Mouse (Mus musculus): ENCODE measurements around the gene Clic4. TPM values are rescaled to one million over a fixed set of nuclear protein-coding genes. Genes with fewer than 3 reads are reported as not detected.

Gene Clic4
- polyA plus RNA-seq, 1 experiment = not detected

GRCm38 (mm10) chr4:135236658-135237057 lies 36.0 kb downstream of the Clic4 start:
- no peak overlapping the region for H3K4me3 ChIP-seq (ENCODE audit: insufficient read depth, low read depth, low read length)
- no peak for TF ChIP-seq CTCF (IDR thresholded peaks at IDR 0.05; ENCODE audit: insufficient read depth, low read depth, low read length)
- TF ChIP-seq POLR2A (IDR thresholded peaks at IDR 0.05; ENCODE audit: insufficient read depth, low read depth, low read length) = no peak
- 60% methylated on average over 4 of the region's 4 CpGs for WGBS

GRCm38 (mm10) chr4:135235546-135235945 lies 37.1 kb downstream of the Clic4 start:
- no peak for TF ChIP-seq POLR2A (IDR thresholded peaks at IDR 0.05; ENCODE audit: insufficient read depth, low read depth, low read length)
- no peak for TF ChIP-seq CTCF (IDR thresholded peaks at IDR 0.05; ENCODE audit: insufficient read depth, low read depth, low read length)
- H3K27ac ChIP-seq (ENCODE audit: insufficient read depth, low read depth, low read length) = no peak overlapping the region
- peaks cover 33% of the 10 kb centered on the region for H3K4me1 ChIP-seq (ENCODE audit: control insufficient read depth, insufficient read depth, low read length)
- no peak overlapping the region for H3K4me3 ChIP-seq (ENCODE audit: insufficient read depth, low read depth, low read length)
- 45% methylated on average over 8 of the region's 8 CpGs for WGBS

More at GRCm38 (mm10) chr4:135236658-135237057, 36.0 kb downstream of the Clic4 start:
- Histone ChIP-seq H3K27ac (ENCODE audit: insufficient read depth, low read depth, low read length) (no peak overlapping the region), H3K4me1 (ENCODE audit: control insufficient read depth, insufficient read depth, low read length) (peaks cover 29% of the 10 kb centered on the region)

DNA sequence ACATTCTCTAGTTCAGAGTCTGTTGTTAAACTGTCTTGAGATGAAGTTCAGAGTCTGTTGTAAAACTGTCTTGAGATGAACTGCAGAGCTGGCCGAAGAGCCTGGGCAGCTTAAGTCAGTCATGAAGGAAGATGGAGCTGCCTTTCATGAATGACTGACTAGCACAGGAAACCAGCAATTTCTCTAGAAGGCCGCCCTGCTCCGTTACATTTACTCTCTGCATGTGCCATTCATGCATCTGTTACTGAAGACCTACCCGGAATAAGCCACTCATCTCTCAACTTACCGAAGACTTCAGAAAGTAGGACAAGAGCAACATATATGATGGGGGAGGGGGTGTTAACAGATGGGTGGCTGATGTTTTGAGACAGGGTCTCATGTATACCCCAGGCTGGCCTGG lies 40.1 kb downstream of the Clic4 start:
- Histone ChIP-seq H3K27ac (ENCODE audit: insufficient read depth, low read depth, low read length) (no peak overlapping the region), H3K4me1 (ENCODE audit: control insufficient read depth, insufficient read depth, low read length) (peaks cover 21% of the 10 kb centered on the region), H3K4me3 (ENCODE audit: insufficient read depth, low read depth, low read length) (no peak overlapping the region)
- 74% methylated on average over 5 of the region's 5 CpGs for WGBS
- no peak for TF ChIP-seq CTCF (IDR thresholded peaks at IDR 0.05; ENCODE audit: insufficient read depth, low read depth, low read length)
- no peak for TF ChIP-seq POLR2A (IDR thresholded peaks at IDR 0.05; ENCODE audit: insufficient read depth, low read depth, low read length)

- Histone ChIP-seq H3K27ac (ENCODE audit: insufficient read depth, low read depth, low read length) (no peak overlapping the region), H3K4me1 (ENCODE audit: control insufficient read depth, insufficient read depth, low read length) (peaks cover 21% of the 10 kb centered on the region), H3K4me3 (ENCODE audit: insufficient read depth, low read depth, low read length) (no peak overlapping the region)
- TF ChIP-seq POLR2A (IDR thresholded peaks at IDR 0.05; ENCODE audit: insufficient read depth, low read depth, low read length) = no peak
- TF ChIP-seq CTCF (IDR thresholded peaks at IDR 0.05; ENCODE audit: insufficient read depth, low read depth, low read length) = no peak
- WGBS = 76% methylated on average over 5 of the region's 5 CpGs
Observed at GRCm38 (mm10) chr4:135231543-135231942, 41.1 kb downstream of the Clic4 start.

DNA sequence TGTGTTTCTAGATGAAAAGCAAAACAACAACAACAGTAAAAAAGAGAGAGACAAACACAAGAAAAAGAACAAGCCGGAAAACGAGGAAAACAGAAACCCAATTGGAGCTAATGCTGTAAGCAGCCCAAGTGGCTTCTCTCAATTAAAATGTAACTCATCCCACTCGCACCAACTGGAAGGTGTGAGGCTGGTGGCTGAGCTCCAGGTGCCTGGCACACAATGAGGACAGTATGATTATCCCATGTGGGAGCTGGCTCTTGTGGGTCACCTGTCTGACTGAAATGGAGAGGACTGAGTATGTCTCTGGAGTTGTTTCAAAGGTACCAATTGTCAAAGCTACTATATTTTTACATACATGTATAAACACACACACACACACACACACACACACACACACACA lies 41.5 kb downstream of the Clic4 start:
- TF ChIP-seq CTCF (IDR thresholded peaks at IDR 0.05; ENCODE audit: insufficient read depth, low read depth, low read length) (no peak), POLR2A (IDR thresholded peaks at IDR 0.05; ENCODE audit: insufficient read depth, low read depth, low read length) (no peak)
- H3K4me3 ChIP-seq (ENCODE audit: insufficient read depth, low read depth, low read length) = no peak overlapping the region
- H3K4me1 ChIP-seq (ENCODE audit: control insufficient read depth, insufficient read depth, low read length) = peaks cover 23% of the 10 kb centered on the region
- whole genome bisulfite sequencing = 59% methylated on average over 3 of the region's 3 CpGs
- peak overlapping the region; percentile 21; the same call in 1 of the 2 replicates for H3K27ac ChIP-seq (ENCODE audit: insufficient read depth, low read depth, low read length)

DNA sequence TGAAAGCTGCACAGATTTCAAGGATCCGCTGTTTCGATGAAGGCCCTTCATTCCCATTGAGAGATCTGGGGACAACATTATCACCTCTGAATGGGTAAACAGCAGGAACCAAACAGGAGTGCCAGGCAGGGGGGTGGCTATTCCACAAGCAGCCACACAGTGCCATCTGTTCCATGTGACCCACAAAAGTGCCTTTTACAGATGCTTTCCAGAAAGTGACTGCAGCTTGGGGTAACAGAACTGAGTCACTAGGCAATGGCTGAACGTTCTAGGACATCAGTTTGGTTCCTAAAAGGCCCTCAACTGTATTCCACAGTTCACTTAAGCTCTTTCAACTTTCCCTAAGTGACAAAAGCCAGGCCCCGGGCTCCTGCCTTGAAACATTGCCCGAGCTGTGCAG lies 42.0 kb downstream of the Clic4 start:
- 53% methylated on average over 5 of the region's 5 CpGs for WGBS

GRCm38 (mm10) chr4:135229871-135230270 lies 42.7 kb downstream of the Clic4 start:
- Histone ChIP-seq H3K4me1 (ENCODE audit: control insufficient read depth, insufficient read depth, low read length) (peaks cover 22% of the 10 kb centered on the region; the same call in 1 of the 2 replicates), H3K27ac (ENCODE audit: insufficient read depth, low read depth, low read length) (no peak overlapping the region), H3K4me3 (ENCODE audit: insufficient read depth, low read depth, low read length) (no peak overlapping the region)
- WGBS = 33% methylated on average over 4 of the region's 4 CpGs
- TF ChIP-seq CTCF (IDR thresholded peaks at IDR 0.05; ENCODE audit: insufficient read depth, low read depth, low read length) (no peak), POLR2A (IDR thresholded peaks at IDR 0.05; ENCODE audit: insufficient read depth, low read depth, low read length) (no peak)

More for the DNA sequence above, 42.0 kb downstream of the Clic4 start:
- H3K27ac ChIP-seq (ENCODE audit: insufficient read depth, low read depth, low read length) = 0 out of 2 replicates have a peak overlapping the region, but pooled peaks have one; percentile 21
- no peak overlapping the region for H3K4me3 ChIP-seq (ENCODE audit: insufficient read depth, low read depth, low read length)
- TF ChIP-seq POLR2A (IDR thresholded peaks at IDR 0.05; ENCODE audit: insufficient read depth, low read depth, low read length) (no peak), CTCF (IDR thresholded peaks at IDR 0.05; ENCODE audit: insufficient read depth, low read depth, low read length) (no peak)
- peaks cover 26% of the 10 kb centered on the region for H3K4me1 ChIP-seq (ENCODE audit: control insufficient read depth, insufficient read depth, low read length)

DNA sequence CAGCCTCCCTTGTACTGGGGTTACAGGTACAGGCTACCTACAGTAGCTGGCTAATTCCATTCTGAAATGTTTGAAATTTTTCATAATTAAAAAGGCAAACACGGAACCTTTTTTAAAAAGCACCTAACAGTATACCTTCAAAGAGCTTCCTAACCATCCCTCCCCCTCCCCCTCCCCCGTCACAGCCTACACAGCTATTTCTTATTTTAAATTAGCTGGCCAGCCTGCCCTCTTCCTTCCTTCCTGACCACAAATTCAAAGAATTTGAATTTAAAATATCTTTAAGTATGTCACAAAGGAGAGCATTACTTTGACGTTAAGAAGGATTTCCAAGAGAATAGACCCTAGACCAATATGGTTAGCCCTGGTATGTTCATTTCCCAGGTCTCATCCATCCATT lies 44.5 kb downstream of the Clic4 start:
- WGBS = 77% methylated on average over 3 of the region's 3 CpGs
- TF ChIP-seq CTCF (IDR thresholded peaks at IDR 0.05; ENCODE audit: insufficient read depth, low read depth, low read length) (no peak), POLR2A (IDR thresholded peaks at IDR 0.05; ENCODE audit: insufficient read depth, low read depth, low read length) (no peak)
- no peak overlapping the region for H3K4me3 ChIP-seq (ENCODE audit: insufficient read depth, low read depth, low read length)
- H3K4me1 ChIP-seq (ENCODE audit: control insufficient read depth, insufficient read depth, low read length) = peaks cover 22% of the 10 kb centered on the region
- no peak overlapping the region for H3K27ac ChIP-seq (ENCODE audit: insufficient read depth, low read depth, low read length)

GRCm38 (mm10) chr4:135226008-135226667 lies 46.5 kb downstream of the Clic4 start:
- TF ChIP-seq CTCF (IDR thresholded peaks at IDR 0.05; ENCODE audit: insufficient read depth, low read depth, low read length) (no peak), POLR2A (IDR thresholded peaks at IDR 0.05; ENCODE audit: insufficient read depth, low read depth, low read length) (no peak)
- 87% methylated on average over 12 of the region's 12 CpGs for WGBS
- H3K4me1 ChIP-seq (ENCODE audit: control insufficient read depth, insufficient read depth, low read length) = peaks cover 24% of the 10 kb centered on the region
- no peak overlapping the region for H3K4me3 ChIP-seq (ENCODE audit: insufficient read depth, low read depth, low read length)
- H3K27ac ChIP-seq (ENCODE audit: insufficient read depth, low read depth, low read length) = peak overlapping the region; percentile 64; the same call in 1 of the 2 replicates

Measured in olfactory bulb, adult 2 months (tissue).